Mouse (Mus musculus): Measurements from ENCODE around the gene Chic2. TPM values are rescaled to one million over a fixed set of nuclear protein-coding genes. Genes with fewer than 3 reads are reported as not detected.
A peak's percentile ranks its signal among the peaks of the same experiment; 100 is the strongest.

Chic2 gene
- polyA plus RNA-seq, 1 experiment, result 25.2 TPM

DNA sequence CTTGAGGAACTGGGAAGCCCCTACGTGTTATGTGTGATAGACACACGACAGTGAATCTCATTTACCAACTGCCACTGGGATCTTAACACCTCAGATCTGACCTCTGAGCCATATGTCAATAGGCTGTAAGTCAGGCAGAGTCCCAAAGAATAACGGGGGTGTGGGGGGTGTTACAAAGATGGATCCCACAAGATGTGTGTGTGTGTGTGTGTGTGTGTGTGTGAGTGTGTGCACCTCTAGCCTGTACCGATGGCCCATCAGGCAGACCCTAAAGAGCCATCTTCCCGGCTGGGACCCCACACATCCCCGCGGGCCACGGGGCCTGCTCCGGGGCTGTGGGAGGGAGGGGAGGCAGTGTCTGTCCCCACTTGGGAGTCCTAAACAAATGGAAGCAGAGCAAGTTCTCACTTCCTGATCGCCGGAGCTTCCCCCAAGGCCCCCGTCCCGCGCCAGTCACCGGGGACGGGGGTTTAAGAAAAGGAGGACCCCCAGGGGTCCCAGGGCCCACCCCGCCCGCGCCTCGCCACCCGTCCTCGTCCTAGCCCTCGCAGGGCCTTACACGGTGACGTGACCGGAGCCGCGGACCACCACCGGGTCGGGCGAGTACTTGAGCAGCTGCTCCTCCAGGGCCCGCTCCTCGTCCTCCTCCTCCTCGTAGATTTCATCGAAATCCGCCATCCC, 813 bp downstream of the Chic2 start:
- H3K36me3 ChIP-seq (ENCODE audit: control insufficient read depth, insufficient read depth), result no peaks in the 10 kb centered on the region
- H3K4me2 ChIP-seq (ENCODE audit: low read depth), result peak overlapping the region; percentile 93
- H3K27me3 ChIP-seq (ENCODE audit: control insufficient read depth, insufficient read depth, insufficient read length), result no peaks in the 10 kb centered on the region
- peak overlapping the region; percentile 71 for H3K4me3 ChIP-seq
- peak overlapping the region; percentile 100 for H3ac ChIP-seq (ENCODE audit: control insufficient read depth, insufficient read length)
- peaks cover 52% of the 10 kb centered on the region for H3K79me2 ChIP-seq (ENCODE audit: control insufficient read depth, insufficient read depth)
- TF ChIP-seq REST (IDR thresholded peaks at IDR 0.05; ENCODE audit: insufficient read depth, insufficient read length) (no peak), MYOG (IDR thresholded peaks at IDR 0.05; ENCODE audit: control insufficient read depth in 1 of 3, insufficient read depth in 1 of 3, insufficient read length in 2 of 3, low read depth in 2 of 3) (peak in 2 of 3 experiments; percentile 10 to 14), MYOD1 (IDR thresholded peaks at IDR 0.05; ENCODE audit: control insufficient read depth in 1 of 3, insufficient read length in 2 of 3, low read depth in 2 of 3) (peak in 1 of 3 experiments; percentile 15)

DNA sequence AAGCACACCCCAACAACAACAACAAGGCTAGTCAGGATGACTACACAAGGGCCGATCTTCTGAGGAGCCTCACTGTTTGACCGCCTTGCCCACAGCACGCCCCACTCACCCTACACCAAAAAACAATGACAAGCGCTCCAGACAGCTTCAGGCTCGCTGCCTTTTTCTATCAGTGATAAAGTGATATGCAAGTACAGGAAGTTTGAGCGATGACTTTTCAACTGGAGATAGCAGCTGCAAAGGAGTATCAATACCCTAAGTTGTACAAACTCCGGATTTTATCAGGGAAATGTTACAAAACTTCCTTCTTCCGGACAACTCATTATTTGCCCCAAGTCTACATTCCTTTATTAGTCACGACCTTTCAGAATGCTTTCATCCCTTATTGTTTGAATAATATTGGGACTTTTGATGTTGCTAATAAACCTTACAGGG, 1.5 kb downstream of the Chic2 start:
- H3K27me3 ChIP-seq (ENCODE audit: control insufficient read depth, insufficient read depth, insufficient read length), result no peaks in the 10 kb centered on the region
- H3K79me2 ChIP-seq (ENCODE audit: control insufficient read depth, insufficient read depth), result peaks cover 59% of the 10 kb centered on the region
- H3ac ChIP-seq (ENCODE audit: control insufficient read depth, insufficient read length), result peak overlapping the region; percentile 100
- no peaks in the 10 kb centered on the region for H3K36me3 ChIP-seq (ENCODE audit: control insufficient read depth, insufficient read depth)
- H3K4me2 ChIP-seq (ENCODE audit: low read depth), result peak overlapping the region; percentile 93
- peak overlapping the region; percentile 71 for H3K4me3 ChIP-seq
- TF ChIP-seq SRF (IDR thresholded peaks at IDR 0.05; ENCODE audit: control insufficient read depth, insufficient read length, low read depth) (no peak), TCF12 (IDR thresholded peaks at IDR 0.05; ENCODE audit: insufficient read depth, poor library complexity, severe bottlenecking) (no peak), USF1 (IDR thresholded peaks at IDR 0.05; ENCODE audit: low read depth) (no peak), CEBPB (IDR thresholded peaks at IDR 0.05; ENCODE audit: insufficient read depth, poor library complexity, severe bottlenecking) (no peak), TCF3 (IDR thresholded peaks at IDR 0.05; ENCODE audit: insufficient read length, low read depth) (no peak), MAX (IDR thresholded peaks at IDR 0.05; ENCODE audit: low read depth) (no peak), POLR2AphosphoS2 (IDR thresholded peaks at IDR 0.05; ENCODE audit: insufficient read length, low read depth) (no peak), REST (IDR thresholded peaks at IDR 0.05; ENCODE audit: insufficient read depth, insufficient read length) (no peak), MYOG (IDR thresholded peaks at IDR 0.05; ENCODE audit: control insufficient read depth in 1 of 3, insufficient read depth in 1 of 3, insufficient read length in 2 of 3, low read depth in 2 of 3) (no peak), MYOD1 (IDR thresholded peaks at IDR 0.05; ENCODE audit: control insufficient read depth in 1 of 3, insufficient read length in 2 of 3, low read depth in 2 of 3) (no peak), POLR2A (IDR thresholded peaks at IDR 0.05; ENCODE audit: insufficient read length, low read depth) (no peak), E2F4 (IDR thresholded peaks at IDR 0.05; ENCODE audit: insufficient read depth) (no peak)

DNA sequence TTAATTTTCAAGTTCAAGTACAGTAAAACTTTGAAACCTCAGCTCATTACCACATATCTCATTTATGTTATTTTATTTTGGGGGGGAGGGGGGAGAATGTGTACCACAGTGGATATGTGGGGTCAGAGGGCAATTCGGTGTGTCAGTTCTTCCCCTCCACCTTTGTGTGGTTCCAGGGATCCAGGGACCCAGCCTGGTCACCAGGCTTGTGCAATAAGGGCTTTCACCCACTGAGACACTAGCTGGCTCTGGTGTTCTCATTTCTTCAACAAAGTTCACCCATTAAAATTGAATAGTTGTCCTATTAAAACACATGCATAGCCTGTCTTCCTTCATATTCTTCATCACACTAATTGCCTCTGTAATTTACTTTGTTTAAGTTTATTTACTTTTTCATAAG, 5.3 kb downstream of the Chic2 start:
- H3K36me3 ChIP-seq (ENCODE audit: control insufficient read depth, insufficient read depth), result no peaks in the 10 kb centered on the region
- peaks cover 83% of the 10 kb centered on the region for H3K79me2 ChIP-seq (ENCODE audit: control insufficient read depth, insufficient read depth)
- no peak for TF ChIP-seq MYOD1 (IDR thresholded peaks at IDR 0.05; ENCODE audit: control insufficient read depth in 1 of 3, insufficient read length in 2 of 3, low read depth in 2 of 3)
- TF ChIP-seq E2F4 (IDR thresholded peaks at IDR 0.05; ENCODE audit: insufficient read depth), result no peak
- TF ChIP-seq TCF3 (IDR thresholded peaks at IDR 0.05; ENCODE audit: insufficient read length, low read depth), result no peak
- no peak for TF ChIP-seq TCF12 (IDR thresholded peaks at IDR 0.05; ENCODE audit: insufficient read depth, poor library complexity, severe bottlenecking)
- no peak for TF ChIP-seq POLR2A (IDR thresholded peaks at IDR 0.05; ENCODE audit: insufficient read length, low read depth)
- no peak for TF ChIP-seq POLR2AphosphoS2 (IDR thresholded peaks at IDR 0.05; ENCODE audit: insufficient read length, low read depth)
- TF ChIP-seq SRF (IDR thresholded peaks at IDR 0.05; ENCODE audit: control insufficient read depth, insufficient read length, low read depth), result no peak
- no peak for TF ChIP-seq MAX (IDR thresholded peaks at IDR 0.05; ENCODE audit: low read depth)
- TF ChIP-seq REST (IDR thresholded peaks at IDR 0.05; ENCODE audit: insufficient read depth, insufficient read length), result no peak
- TF ChIP-seq CEBPB (IDR thresholded peaks at IDR 0.05; ENCODE audit: insufficient read depth, poor library complexity, severe bottlenecking), result no peak
- TF ChIP-seq MYOG (IDR thresholded peaks at IDR 0.05; ENCODE audit: control insufficient read depth in 1 of 3, insufficient read depth in 1 of 3, insufficient read length in 2 of 3, low read depth in 2 of 3), result no peak
- TF ChIP-seq USF1 (IDR thresholded peaks at IDR 0.05; ENCODE audit: low read depth), result no peak
- no peak overlapping the region for H3K4me3 ChIP-seq
- no peaks in the 10 kb centered on the region for H3K27me3 ChIP-seq (ENCODE audit: control insufficient read depth, insufficient read depth, insufficient read length)
- H3ac ChIP-seq (ENCODE audit: control insufficient read depth, insufficient read length), result no peak overlapping the region
- H3K4me2 ChIP-seq (ENCODE audit: low read depth), result no peak overlapping the region

DNA sequence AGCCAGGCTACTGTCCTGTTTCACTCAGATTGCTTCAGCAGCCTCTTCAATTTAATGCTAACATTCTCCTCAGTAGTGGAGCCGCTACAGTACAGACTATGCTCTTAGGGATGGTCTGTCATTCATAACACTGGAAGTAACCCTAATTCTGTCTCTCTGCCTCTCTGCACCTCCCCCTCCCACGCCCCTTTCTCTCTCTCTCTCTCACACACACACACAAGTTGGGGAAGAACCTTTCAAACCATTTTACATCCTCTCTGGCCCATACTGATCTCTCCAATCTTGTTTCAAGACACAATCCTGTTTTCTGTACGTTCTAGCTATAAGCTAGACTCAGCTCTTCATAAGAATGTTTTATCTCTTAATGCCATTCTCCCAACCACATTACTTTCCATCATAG, 9.1 kb downstream of the Chic2 start:
- H3K4me3 ChIP-seq, result no peak overlapping the region
- TF ChIP-seq SRF (IDR thresholded peaks at IDR 0.05; ENCODE audit: control insufficient read depth, insufficient read length, low read depth), result no peak
- no peak for TF ChIP-seq E2F4 (IDR thresholded peaks at IDR 0.05; ENCODE audit: insufficient read depth)
- TF ChIP-seq REST (IDR thresholded peaks at IDR 0.05; ENCODE audit: insufficient read depth, insufficient read length), result no peak
- no peak for TF ChIP-seq CEBPB (IDR thresholded peaks at IDR 0.05; ENCODE audit: insufficient read depth, poor library complexity, severe bottlenecking)
- no peak for TF ChIP-seq POLR2AphosphoS2 (IDR thresholded peaks at IDR 0.05; ENCODE audit: insufficient read length, low read depth)
- TF ChIP-seq USF1 (IDR thresholded peaks at IDR 0.05; ENCODE audit: low read depth), result no peak
- no peak for TF ChIP-seq TCF12 (IDR thresholded peaks at IDR 0.05; ENCODE audit: insufficient read depth, poor library complexity, severe bottlenecking)
- no peak for TF ChIP-seq MAX (IDR thresholded peaks at IDR 0.05; ENCODE audit: low read depth)
- no peak for TF ChIP-seq MYOG (IDR thresholded peaks at IDR 0.05; ENCODE audit: control insufficient read depth in 1 of 3, insufficient read depth in 1 of 3, insufficient read length in 2 of 3, low read depth in 2 of 3)
- no peak for TF ChIP-seq MYOD1 (IDR thresholded peaks at IDR 0.05; ENCODE audit: control insufficient read depth in 1 of 3, insufficient read length in 2 of 3, low read depth in 2 of 3)
- no peak for TF ChIP-seq TCF3 (IDR thresholded peaks at IDR 0.05; ENCODE audit: insufficient read length, low read depth)
- TF ChIP-seq POLR2A (IDR thresholded peaks at IDR 0.05; ENCODE audit: insufficient read length, low read depth), result no peak
- H3K36me3 ChIP-seq (ENCODE audit: control insufficient read depth, insufficient read depth), result peaks cover 10% of the 10 kb centered on the region
- H3K79me2 ChIP-seq (ENCODE audit: control insufficient read depth, insufficient read depth), result peaks cover 84% of the 10 kb centered on the region
- H3K4me2 ChIP-seq (ENCODE audit: low read depth), result no peak overlapping the region
- H3K27me3 ChIP-seq (ENCODE audit: control insufficient read depth, insufficient read depth, insufficient read length), result no peaks in the 10 kb centered on the region
- no peak overlapping the region for H3ac ChIP-seq (ENCODE audit: control insufficient read depth, insufficient read length)

All from myocyte (in vitro differentiated cells).